Mouse (Mus musculus) kidney, postnatal 0 days (tissue): ENCODE measurements around the gene Snx15. TPM values are rescaled to one million over a fixed set of nuclear protein-coding genes. Genes with fewer than 3 reads are reported as not detected.
A peak's percentile ranks its signal among the peaks of the same experiment; 100 is the strongest.

ENCODE experiments used
- ATAC-seq: fragments of 200-750 bp; cut with Nextera tagmentation; replicated peaks from 2 replicates; pipeline ENCODE4 v1.8.0; 2017; ENCODE audit warnings: low read depth, moderate number of reproducible peaks, moderate TSS enrichment, moderate library complexity; ENCODE audit not compliant: low FRiP score
- DNase-seq: peaks from one replicate; pipeline ENCODE4 v3.0.0-alpha.2; 2016; ENCODE audit warnings: low spot score
- H3K27ac ChIP-seq: fragments of 300-500 bp; sonication (generic); 2 replicates; pipeline ENCODE4 v1.5.1; 2014; ENCODE audit warnings: mild to moderate bottlenecking
- H3K27me3 ChIP-seq: fragments of 300-500 bp; sonication (generic); 2 replicates; pipeline ENCODE4 v1.6.1; 2014; ENCODE audit warnings: low read length, mixed read lengths; ENCODE audit not compliant: insufficient read depth
- H3K36me3 ChIP-seq: fragments of 300-500 bp; sonication (generic); 2 replicates; pipeline ENCODE4 v1.6.1; 2014; ENCODE audit warnings: low read length, mixed read lengths; ENCODE audit not compliant: insufficient read depth
- H3K4me1 ChIP-seq: fragments of 300-500 bp; sonication (generic); replicated peaks from 2 replicates; pipeline ENCODE4 v1.6.1; 2014; ENCODE audit warnings: antibody characterized with exemption, low read length, mixed read lengths; ENCODE audit not compliant: insufficient read depth
- H3K4me2 ChIP-seq: fragments of 300-500 bp; sonication (generic); 2 replicates; pipeline ENCODE4 v1.6.1; 2014; ENCODE audit warnings: mild to moderate bottlenecking, low read length, moderate library complexity, mixed read lengths
- H3K4me3 ChIP-seq: fragments of 300-500 bp; sonication (generic); replicated peaks from 2 replicates; pipeline ENCODE4 v1.5.1; 2014; ENCODE audit warnings: low read depth, low read length
- H3K9ac ChIP-seq: fragments of 300-500 bp; sonication (generic); 2 replicates; pipeline ENCODE4 v1.6.1; 2014; ENCODE audit warnings: low read depth, low read length
- H3K9me3 ChIP-seq: fragments of 300-500 bp; sonication (generic); replicated peaks from 2 replicates; pipeline ENCODE4 v1.6.1; 2016; ENCODE audit warnings: low read length, inconsistent platforms, mixed read lengths
- CTCF ChIP-seq: IDR thresholded peaks from 2 replicates; pipeline ENCODE4 v1.5.1; 2016; ENCODE audit warnings: antibody characterized with exemption, low read depth, mild to moderate bottlenecking, moderate library complexity
- whole genome bisulfite sequencing: fragments of 180-500 bp; shearing (Covaris S2); extraction: QIAGEN DNeasy Blood & Tissue Kit; methylation state at CpG from one replicate; pipeline ENCODE4 v1.1.7; 2014; 5-methylcytosine and 5-hydroxymethylcytosine counted together
- polyA plus RNA-seq: library from polyadenylated mRNA; unstranded; fragments of >200 nt; fragmentation: Nextera tagmentation; extraction: Ambion mirVana; gene quantifications from 2 replicates; pipeline ENCODE4 v1.2.1, GENCODE M21; 2015

Gene Snx15
- polyA plus RNA-seq, 1 experiment from 2014 or later: 26.5 TPM

DNA sequence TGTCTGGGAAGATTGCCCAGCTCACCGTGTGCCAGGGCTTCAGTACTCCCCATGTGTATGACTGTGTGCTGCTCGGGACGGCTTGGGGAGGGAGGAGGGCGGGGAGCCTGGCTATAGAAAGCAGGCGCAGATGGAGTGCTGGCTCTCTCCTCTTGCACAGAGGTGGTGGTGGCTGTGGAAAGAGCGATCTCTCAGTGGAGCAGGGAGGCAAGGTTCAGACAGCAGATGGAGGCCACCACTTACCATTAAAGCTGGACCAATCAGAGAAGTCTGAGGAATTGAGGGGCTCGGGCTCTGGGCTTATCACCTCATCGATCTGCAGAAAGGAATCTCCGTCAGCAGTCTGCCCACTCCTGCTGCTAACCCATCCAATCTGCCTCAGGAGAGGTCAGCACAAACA is 45.9 kb downstream of the Snx15 start, which contains the start of gene Gm28374:
Gene Gm28374, minus strand, starts transcription at position 101 of the 400 bp plus-strand sequence.
- no peak within 1 kb of the TSS for H3K4me3 ChIP-seq
- no peak within 1 kb of the TSS for H3K4me2 ChIP-seq
- no peak for TF ChIP-seq CTCF
- DNase-seq (no peak), ATAC-seq (no peak)
- 91% methylated on average over 9 of the region's 9 CpGs for WGBS
- no peaks in the 10 kb centered on the region for H3K27me3 ChIP-seq
- no peak within 1 kb of the TSS for H3K27ac ChIP-seq
- no peaks in the 10 kb centered on the region for H3K9me3 ChIP-seq
- peaks cover 28% of the 10 kb centered on the region for H3K36me3 ChIP-seq
- no peak within 1 kb of the TSS for H3K9ac ChIP-seq
- 0 out of 2 replicates have a peak, but pooled peaks cover 8% of the 10 kb centered on the region for H3K4me1 ChIP-seq

DNA sequence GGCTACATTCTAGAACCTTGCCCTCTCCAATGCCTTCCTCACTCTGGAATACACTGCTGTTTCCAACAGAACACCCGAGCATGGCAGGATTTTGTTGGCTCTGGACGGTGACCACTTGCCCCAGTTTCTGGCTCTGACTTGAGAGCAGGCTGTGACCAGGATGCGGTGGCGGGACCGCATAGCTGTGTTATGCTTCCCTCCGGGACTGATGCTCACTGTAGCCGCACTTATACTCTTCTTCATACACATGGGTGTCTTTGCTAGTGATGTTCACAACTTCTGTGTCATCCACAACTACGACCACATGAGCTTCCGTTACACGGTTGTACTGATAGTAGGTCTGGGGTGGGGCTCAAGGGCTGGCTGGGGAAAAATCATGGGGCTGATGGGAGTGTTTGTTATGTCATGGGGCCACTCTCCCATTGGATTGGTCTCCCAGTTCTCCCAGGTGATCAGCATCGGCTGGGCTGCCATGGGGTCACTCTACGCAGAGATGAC is 48.1 kb downstream of the Snx15 start, which contains the start of gene Tmem262:
Gene Tmem262, plus strand, starts transcription at position 51 of the 498 bp plus-strand sequence.
- Histone ChIP-seq H3K27me3 (no peaks in the 10 kb centered on the region), H3K4me3 (no peak within 1 kb of the TSS), H3K36me3 (peaks cover 28% of the 10 kb centered on the region), H3K9me3 (no peaks in the 10 kb centered on the region), H3K4me2 (no peak within 1 kb of the TSS), H3K9ac (no peak within 1 kb of the TSS), H3K4me1 (peaks cover 15% of the 10 kb centered on the region), H3K27ac (no peak within 1 kb of the TSS)
- TF ChIP-seq CTCF: no peak
- ATAC-seq (no peak), DNase-seq (no peak)
- WGBS: 96% methylated on average over 12 of the region's 12 CpGs

DNA sequence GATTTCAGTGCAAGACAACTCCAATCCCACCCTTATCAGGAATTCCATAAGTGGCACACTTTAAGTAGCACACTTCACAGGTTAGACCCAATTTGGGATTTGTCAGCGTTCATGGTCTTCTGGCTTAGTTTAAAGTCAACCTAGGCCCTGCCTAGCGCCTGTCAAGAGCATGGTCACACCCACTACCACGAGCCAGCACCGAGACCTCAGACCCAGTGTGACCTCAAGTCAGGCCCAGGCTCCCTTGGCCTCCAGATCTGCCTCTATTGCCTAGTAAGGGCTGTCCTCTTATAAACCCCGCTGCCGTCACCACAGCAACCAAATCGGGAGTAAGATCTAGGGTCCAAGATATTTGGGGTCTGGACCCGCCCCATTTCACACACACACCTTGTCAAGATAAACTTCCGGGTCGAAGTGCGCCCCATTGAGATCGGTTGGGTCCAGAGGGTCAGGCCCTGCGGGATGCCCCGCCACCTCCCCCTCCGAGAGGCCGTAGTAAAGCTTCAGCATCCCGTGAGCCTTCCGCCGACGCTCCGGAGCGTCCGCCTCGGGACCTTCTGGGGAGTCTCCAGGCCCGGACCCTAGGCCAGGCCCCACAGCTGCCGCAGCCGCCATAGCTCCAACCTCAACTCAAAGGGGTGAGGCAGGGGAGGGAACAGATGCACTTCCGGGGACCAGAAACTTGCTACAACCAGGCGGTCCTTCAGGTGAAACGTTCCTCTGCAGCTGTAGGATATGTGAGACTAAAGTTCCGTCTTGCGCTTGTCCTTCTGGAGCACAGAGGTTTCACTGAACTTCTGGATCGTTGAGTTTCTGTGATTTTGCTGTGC is 51.3 kb downstream of the Snx15 start, which contains the start of gene Vps51:
Gene Vps51, minus strand, starts transcription at position 668 of the 830 bp plus-strand sequence.
- Histone ChIP-seq H3K27ac (peak within 1 kb of the TSS; percentile 85), H3K9me3 (no peaks in the 10 kb centered on the region), H3K4me3 (peak within 1 kb of the TSS; percentile 89), H3K27me3 (no peaks in the 10 kb centered on the region), H3K36me3 (peaks cover 28% of the 10 kb centered on the region), H3K9ac (peak within 1 kb of the TSS; percentile 83), H3K4me2 (peak within 1 kb of the TSS; percentile 91), H3K4me1 (peaks cover 9% of the 10 kb centered on the region)
- no peak for TF ChIP-seq CTCF
- ATAC-seq (peak; percentile 83), DNase-seq (peak; percentile 97)
- WGBS: under 1% methylated on average over 33 of the region's 33 CpGs

DNA sequence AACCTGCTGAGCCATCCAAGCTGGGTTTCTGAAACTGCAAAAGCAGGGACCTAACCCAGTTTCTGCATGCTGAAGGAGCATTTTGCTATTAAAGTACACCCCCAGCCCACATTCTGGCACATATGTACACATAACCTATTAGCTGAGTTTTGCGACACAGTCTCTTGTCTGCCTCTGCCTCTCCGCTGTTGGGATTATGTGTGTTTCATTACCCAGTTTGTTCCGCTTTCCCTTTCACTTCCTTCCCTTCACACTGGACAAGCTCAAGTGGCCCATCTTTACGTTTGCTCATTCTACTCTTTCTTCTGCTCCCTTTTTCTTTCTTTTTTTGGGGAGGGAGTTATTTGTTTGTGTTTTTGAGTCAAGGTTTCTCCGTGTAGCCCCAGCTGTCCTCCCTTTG is 54.2 kb downstream of the Snx15 start:
- Histone ChIP-seq H3K4me3 (no peak overlapping the region), H3K4me2 (no peak overlapping the region), H3K9ac (no peak overlapping the region), H3K4me1 (peaks cover 9% of the 10 kb centered on the region), H3K27me3 (no peaks in the 10 kb centered on the region), H3K36me3 (peaks cover 28% of the 10 kb centered on the region), H3K9me3 (no peaks in the 10 kb centered on the region), H3K27ac (no peak overlapping the region)
- no peak for DNase-seq
- ATAC-seq: no peak
- WGBS: 86% methylated on average over 5 of the region's 5 CpGs
- TF ChIP-seq CTCF: no peak

DNA sequence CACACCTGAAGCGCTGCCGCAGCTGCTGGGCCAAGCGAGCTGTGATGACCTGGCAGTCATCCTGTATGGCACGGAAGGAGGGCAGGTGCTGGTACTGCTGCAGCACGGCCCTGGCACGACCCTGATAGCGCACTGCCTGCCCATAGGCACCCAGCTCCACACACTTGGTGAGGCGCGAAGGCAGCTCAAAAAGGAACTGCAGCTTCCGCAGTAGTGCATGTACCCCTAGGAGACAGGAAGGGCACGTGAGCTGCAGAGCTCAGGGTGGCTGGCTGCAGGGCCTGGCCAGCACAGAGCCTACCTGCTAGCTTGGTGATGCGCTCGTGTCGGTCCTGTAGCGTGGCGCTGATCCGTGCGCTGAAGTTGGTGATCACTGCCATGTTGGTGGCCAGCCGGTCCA is 56.8 kb downstream of the Snx15 start:
- Histone ChIP-seq H3K9ac (no peak overlapping the region), H3K27ac (no peak overlapping the region), H3K27me3 (no peaks in the 10 kb centered on the region), H3K4me1 (peaks cover 16% of the 10 kb centered on the region), H3K9me3 (no peaks in the 10 kb centered on the region), H3K36me3 (peaks cover 28% of the 10 kb centered on the region), H3K4me2 (no peak overlapping the region), H3K4me3 (no peak overlapping the region)
- DNase-seq (no peak), ATAC-seq (no peak)
- 97% methylated on average over 19 of the region's 19 CpGs for WGBS
- no peak for TF ChIP-seq CTCF

DNA sequence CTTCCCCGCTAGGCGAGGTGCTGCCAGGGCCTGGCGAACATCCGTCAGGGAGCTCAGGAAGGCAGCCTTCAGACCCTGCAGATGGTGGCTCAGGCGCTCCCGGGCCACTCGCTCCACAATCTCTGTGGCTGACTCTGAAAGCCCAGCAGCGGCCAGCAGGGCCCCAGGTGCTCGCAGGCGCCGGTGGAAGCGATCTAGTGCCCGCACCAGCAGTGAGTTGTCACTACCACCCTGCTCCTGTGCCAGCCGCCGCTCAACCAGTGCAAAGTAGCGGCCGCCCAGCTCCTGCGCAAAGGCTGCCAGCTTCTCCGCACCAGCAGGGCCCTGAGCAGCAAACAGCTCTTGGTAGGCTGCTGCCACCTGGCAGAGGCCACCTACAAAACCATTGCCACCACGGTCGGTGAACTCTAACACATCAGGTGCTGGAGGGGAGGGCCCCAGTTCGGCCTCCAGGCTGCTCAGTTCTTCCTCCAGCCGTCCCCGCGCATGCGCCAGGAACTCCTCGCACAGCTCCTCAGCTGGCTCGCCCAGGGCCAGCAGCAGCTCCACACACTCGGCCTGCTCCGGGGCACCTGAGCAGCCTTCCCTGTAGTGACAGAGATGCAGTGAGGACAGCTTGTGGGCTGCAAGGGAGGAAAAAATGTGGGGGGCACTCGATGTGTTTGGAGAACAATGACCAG is 57.4 kb downstream of the Snx15 start:
- H3K27me3 ChIP-seq: no peaks in the 10 kb centered on the region
- no peak overlapping the region for H3K4me3 ChIP-seq
- DNase-seq (no peak), ATAC-seq (no peak)
- no peak for TF ChIP-seq CTCF
- H3K4me1 ChIP-seq: peaks cover 13% of the 10 kb centered on the region; the same call in 1 of the 2 replicates
- no peak overlapping the region for H3K9ac ChIP-seq
- peaks cover 28% of the 10 kb centered on the region for H3K36me3 ChIP-seq
- no peaks in the 10 kb centered on the region for H3K9me3 ChIP-seq
- H3K27ac ChIP-seq: no peak overlapping the region
- no peak overlapping the region for H3K4me2 ChIP-seq
- 93% methylated on average over 31 of the region's 31 CpGs for WGBS
